Mouse (Mus musculus): ENCODE results near the gene Fam149b. TPM values are rescaled to one million over a fixed set of nuclear protein-coding genes. Genes with fewer than 3 reads are reported as not detected.
"Not testable (repeated sequence)": the region's sequence is repeated elsewhere in the genome, so short reads cannot be mapped to it uniquely, and the experiment has no call there.

The Fam149b gene
- polyA plus RNA-seq (2011; ENCODE audit: insufficient read length, low read depth, missing spikeins) = 34.2 and 39.7 TPM in 2 replicates

DNA sequence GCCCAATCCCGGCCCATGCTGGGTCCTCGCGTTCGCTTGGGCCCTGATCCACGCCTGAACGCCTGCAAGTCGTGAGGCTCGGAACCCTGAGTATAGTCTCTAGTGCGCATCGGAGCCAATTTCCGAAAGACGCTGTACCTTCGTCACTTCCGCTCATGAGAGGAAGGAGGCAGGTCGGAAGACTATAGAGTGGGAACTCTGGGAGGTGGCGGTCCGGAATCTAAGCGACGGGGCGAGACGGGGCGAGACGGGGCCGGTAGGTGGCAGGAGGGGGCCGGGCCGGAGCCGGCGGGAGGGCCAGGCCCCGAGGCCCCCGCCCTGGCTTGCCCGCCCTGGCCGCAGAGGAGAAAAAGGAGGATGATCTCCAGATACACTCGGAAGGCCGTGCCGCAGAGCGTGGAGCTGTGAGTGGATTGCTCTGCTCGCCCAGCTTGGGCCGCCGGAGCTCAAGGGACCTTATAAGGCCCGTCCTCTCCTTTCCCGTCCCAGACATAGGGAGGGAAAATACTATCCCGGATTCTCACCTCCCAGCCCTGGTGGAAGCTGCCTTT is at the start of gene Fam149b, which contains the start of gene Ecd:
Fam149b (plus strand) TSS at position 172 of the 551 bp plus-strand sequence.
Ecd (minus strand) TSS at position 131 of the 551 bp plus-strand sequence.
- peaks cover 8% of the 10 kb centered on the region; the same call in 1 of the 2 replicates for H3K4me1 ChIP-seq (ENCODE audit: control insufficient read depth, insufficient read depth, low read length)
- peak within 1 kb of the TSS; percentile 97 for H3K4me3 ChIP-seq (ENCODE audit: insufficient read depth, low read length)
- TF ChIP-seq POLR2A (IDR thresholded peaks at IDR 0.05; ENCODE audit: low read depth, low read length) (peak; percentile 79), CTCF (IDR thresholded peaks at IDR 0.05; ENCODE audit: borderline replicate concordance, insufficient read depth, low read length) (no peak)

DNA sequence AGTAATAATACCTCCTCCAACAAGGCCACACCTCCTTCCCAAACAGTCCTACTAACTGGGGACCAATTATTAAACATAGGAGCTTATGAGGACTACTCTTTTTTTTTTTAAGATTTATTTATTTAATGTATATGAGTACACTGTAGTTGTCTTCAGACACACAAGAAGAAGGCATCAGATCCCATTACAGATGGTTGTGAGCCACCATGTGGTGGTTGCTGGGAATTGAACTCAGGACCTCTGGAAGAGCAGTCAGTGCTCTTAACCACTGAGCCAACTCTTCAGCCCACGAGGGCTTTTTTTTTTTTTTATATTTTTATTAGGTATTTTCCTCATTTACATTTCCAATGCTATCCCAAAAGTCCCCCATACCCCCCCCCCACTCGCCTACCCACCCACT is 42.9 kb upstream of the Fam149b start:
- not testable (repeated sequence) for H3K27ac ChIP-seq (ENCODE audit: insufficient read depth, low read length); H3K4me3 ChIP-seq (ENCODE audit: insufficient read depth, low read length)

More for the DNA sequence above, at the start of gene Fam149b, which contains the start of gene Ecd:
- peak within 1 kb of the TSS; percentile 82 for H3K27ac ChIP-seq (ENCODE audit: insufficient read depth, low read length)

DNA sequence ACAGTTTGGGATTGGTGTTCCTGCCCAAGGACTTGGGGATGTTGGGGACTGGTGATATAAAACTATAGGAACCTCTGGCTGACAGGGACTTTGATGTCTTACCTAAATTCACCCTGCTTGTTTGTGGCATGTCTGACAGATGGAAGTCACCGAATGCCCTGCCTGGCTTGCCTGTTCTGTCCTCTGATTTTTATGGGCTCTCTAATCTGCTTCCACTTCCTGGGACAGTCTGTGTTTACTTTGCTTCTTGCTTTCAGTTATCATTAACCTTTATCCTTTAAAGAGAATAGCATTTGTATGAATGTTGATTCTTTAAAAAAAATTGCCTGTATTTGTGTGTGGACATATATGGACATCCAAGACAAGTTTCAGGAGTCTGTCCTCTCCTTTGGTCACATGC is 32.8 kb upstream of the Fam149b start:
- no peak for TF ChIP-seq CTCF (IDR thresholded peaks at IDR 0.05; ENCODE audit: borderline replicate concordance, insufficient read depth, low read length)
- Histone ChIP-seq H3K4me3 (ENCODE audit: insufficient read depth, low read length) (no peak overlapping the region), H3K4me1 (ENCODE audit: control insufficient read depth, insufficient read depth, low read length) (no peaks in the 10 kb centered on the region), H3K27ac (ENCODE audit: insufficient read depth, low read length) (no peak overlapping the region)

More for the DNA sequence above, 42.9 kb upstream of the Fam149b start:
- not testable (repeated sequence) for H3K4me1 ChIP-seq (ENCODE audit: control insufficient read depth, insufficient read depth, low read length)

DNA sequence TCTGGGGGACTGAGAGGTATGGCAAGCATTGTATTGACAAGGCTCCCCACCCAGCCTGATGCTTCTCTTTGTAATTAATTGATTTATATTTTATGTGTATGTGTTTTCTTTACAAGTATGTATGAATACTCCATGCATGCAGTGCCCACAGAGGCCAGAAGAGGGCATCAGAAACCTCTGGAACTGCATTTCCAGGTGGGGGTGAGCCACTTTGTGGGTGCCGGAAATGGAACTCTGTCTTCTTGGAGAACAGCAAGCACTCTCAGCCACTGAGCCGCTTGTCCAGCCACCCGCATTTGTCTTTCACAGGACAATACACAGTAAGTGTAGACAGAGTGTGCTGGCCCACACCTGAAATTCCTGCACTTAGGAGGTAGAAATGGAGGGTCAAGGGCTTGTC is 28.5 kb upstream of the Fam149b start:
- no peak overlapping the region for H3K27ac ChIP-seq (ENCODE audit: insufficient read depth, low read length)
- H3K4me1 ChIP-seq (ENCODE audit: control insufficient read depth, insufficient read depth, low read length) = no peaks in the 10 kb centered on the region
- TF ChIP-seq POLR2A (IDR thresholded peaks at IDR 0.05; ENCODE audit: low read depth, low read length) (no peak), CTCF (IDR thresholded peaks at IDR 0.05; ENCODE audit: borderline replicate concordance, insufficient read depth, low read length) (no peak)
- no peak overlapping the region for H3K4me3 ChIP-seq (ENCODE audit: insufficient read depth, low read length)

DNA sequence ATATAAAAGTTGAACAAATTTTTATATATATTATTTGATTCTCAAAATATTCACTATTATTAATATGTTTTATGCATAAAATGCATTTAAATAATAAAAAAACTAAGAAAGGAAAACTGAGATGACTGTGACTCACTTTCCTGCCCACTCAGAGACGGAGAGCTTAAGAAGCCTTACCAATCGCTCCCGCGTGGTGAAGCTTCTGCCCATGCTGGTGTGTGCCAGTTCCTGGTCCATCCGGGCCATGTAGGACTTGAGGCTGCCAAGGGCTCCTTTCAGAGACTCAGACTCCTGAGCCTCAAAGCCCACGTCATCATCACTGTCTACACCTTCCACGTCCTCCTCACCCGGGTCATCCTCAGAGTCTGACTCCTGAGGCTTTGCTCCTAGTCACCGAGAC is 23.8 kb upstream of the Fam149b start:
- no peaks in the 10 kb centered on the region for H3K4me1 ChIP-seq (ENCODE audit: control insufficient read depth, insufficient read depth, low read length)
- H3K27ac ChIP-seq (ENCODE audit: insufficient read depth, low read length) = no peak overlapping the region
- H3K4me3 ChIP-seq (ENCODE audit: insufficient read depth, low read length) = no peak overlapping the region
- TF ChIP-seq CTCF (IDR thresholded peaks at IDR 0.05; ENCODE audit: borderline replicate concordance, insufficient read depth, low read length) (no peak), POLR2A (IDR thresholded peaks at IDR 0.05; ENCODE audit: low read depth, low read length) (no peak)

DNA sequence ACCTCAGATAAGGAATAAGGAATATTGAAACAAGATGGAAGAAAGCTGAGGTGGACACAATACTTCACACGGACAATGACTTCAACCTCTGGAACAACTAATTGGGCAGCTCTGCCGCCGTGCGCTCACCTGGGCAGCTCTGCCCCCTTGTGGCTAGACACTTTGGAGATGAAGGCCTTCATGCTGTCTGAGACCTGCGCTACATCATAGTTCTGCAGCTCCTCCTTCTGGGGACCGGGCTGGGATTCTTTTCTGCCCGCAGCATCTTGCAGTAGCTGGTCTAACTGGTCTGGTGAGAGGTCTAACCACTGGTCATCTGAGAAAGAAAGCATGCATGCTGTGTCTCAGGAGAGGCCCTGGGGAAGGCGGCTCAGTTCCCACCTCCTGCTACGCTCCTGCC is 19.5 kb upstream of the Fam149b start:
- H3K4me1 ChIP-seq (ENCODE audit: control insufficient read depth, insufficient read depth, low read length) = no peaks in the 10 kb centered on the region
- no peak overlapping the region for H3K27ac ChIP-seq (ENCODE audit: insufficient read depth, low read length)
- no peak overlapping the region for H3K4me3 ChIP-seq (ENCODE audit: insufficient read depth, low read length)
- TF ChIP-seq POLR2A (IDR thresholded peaks at IDR 0.05; ENCODE audit: low read depth, low read length) (no peak), CTCF (IDR thresholded peaks at IDR 0.05; ENCODE audit: borderline replicate concordance, insufficient read depth, low read length) (peak; percentile 40; the same call in 1 of the 2 replicates)

DNA sequence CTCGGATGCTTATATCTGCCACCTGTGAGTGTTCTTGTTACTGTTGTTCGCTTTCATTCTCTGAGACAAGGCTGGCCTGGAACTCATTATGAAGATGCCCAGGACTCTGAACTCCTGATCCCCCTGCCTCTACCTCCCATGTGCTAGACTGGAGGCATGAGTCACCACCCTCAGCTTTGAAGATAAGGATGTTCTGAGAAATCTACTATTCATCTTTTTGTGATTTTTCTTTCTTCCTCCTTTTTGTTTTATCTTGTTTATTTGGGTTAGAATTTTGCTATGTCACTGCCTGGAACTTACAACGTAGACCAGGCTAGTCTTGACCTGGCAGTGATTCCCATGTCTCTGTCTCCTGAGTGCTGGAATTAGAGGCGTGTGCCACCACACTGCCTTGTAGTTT is 16.6 kb upstream of the Fam149b start:
- H3K4me1 ChIP-seq (ENCODE audit: control insufficient read depth, insufficient read depth, low read length) = no peaks in the 10 kb centered on the region
- no peak for TF ChIP-seq POLR2A (IDR thresholded peaks at IDR 0.05; ENCODE audit: low read depth, low read length)
- no peak for TF ChIP-seq CTCF (IDR thresholded peaks at IDR 0.05; ENCODE audit: borderline replicate concordance, insufficient read depth, low read length)

DNA sequence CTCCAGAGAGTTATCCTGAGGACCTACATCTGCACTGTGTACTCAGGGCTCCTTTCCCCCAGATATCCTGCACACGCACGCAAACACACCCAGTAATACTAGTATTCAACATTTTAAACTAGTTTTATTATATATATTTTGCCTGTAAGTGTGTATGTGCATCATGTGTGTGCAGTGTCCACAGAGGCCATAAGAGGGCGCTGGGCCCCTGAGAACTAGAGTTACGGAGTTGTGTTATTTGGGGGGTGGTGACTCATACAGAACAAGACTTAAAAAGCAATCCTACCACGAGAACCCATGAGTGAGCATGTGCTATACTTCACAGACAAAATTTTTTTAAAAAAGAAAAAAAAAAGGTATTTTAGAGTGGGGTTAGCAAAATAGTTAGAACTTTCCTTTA is 8.5 kb upstream of the Fam149b start:
- no peak overlapping the region for H3K4me3 ChIP-seq (ENCODE audit: insufficient read depth, low read length)
- TF ChIP-seq CTCF (IDR thresholded peaks at IDR 0.05; ENCODE audit: borderline replicate concordance, insufficient read depth, low read length) (no peak), POLR2A (IDR thresholded peaks at IDR 0.05; ENCODE audit: low read depth, low read length) (no peak)

More for the DNA sequence above, 16.6 kb upstream of the Fam149b start:
- Histone ChIP-seq H3K27ac (ENCODE audit: insufficient read depth, low read length) (no peak overlapping the region), H3K4me3 (ENCODE audit: insufficient read depth, low read length) (no peak overlapping the region)

DNA sequence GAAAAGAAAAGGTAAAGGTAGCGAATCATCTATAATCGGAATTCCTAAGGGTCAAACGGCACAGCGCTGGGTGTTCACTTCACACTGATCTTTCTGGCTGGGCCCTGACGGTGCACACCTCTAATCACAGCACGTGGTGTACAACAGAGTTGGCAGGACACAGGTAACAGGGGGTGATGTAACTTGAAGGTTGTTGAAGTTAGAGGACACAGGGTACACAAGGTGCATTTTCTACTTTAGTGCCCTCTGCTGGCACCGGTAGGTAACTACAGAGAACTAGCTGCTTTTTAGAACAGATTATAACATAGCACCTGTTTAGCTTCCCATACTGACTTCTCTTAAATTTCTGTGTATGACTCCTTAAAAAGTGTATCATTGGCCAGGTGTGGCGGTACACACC is 7.8 kb upstream of the Fam149b start:
- no peak for TF ChIP-seq CTCF (IDR thresholded peaks at IDR 0.05; ENCODE audit: borderline replicate concordance, insufficient read depth, low read length)
- TF ChIP-seq POLR2A (IDR thresholded peaks at IDR 0.05; ENCODE audit: low read depth, low read length) = no peak
- Histone ChIP-seq H3K4me3 (ENCODE audit: insufficient read depth, low read length) (no peak overlapping the region), H3K4me1 (ENCODE audit: control insufficient read depth, insufficient read depth, low read length) (no peaks in the 10 kb centered on the region), H3K27ac (ENCODE audit: insufficient read depth, low read length) (no peak overlapping the region)

More for the DNA sequence above, 8.5 kb upstream of the Fam149b start:
- H3K4me1 ChIP-seq (ENCODE audit: control insufficient read depth, insufficient read depth, low read length) = no peaks in the 10 kb centered on the region
- H3K27ac ChIP-seq (ENCODE audit: insufficient read depth, low read length) = no peak overlapping the region

DNA sequence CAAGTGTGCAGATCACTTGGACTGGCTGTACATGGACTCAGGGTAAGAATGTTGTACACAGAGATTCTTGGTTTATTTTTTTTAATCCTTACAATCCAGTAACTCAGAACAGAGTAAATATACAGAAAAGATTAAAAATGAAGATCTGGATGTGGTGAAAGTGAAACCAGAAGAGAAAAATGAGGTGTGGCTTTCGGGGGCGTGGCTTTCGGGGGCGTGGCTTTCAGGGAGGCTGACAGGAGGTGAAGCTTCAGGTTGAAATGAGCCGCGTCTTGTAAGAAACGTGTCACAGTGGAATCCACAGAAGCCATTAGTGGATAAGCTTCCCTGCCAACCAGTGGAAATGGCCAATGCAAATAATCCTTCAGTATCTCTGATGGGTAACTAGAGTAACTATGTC is 7.1 kb upstream of the Fam149b start:
- no peak overlapping the region for H3K4me3 ChIP-seq (ENCODE audit: insufficient read depth, low read length)
- no peak for TF ChIP-seq POLR2A (IDR thresholded peaks at IDR 0.05; ENCODE audit: low read depth, low read length)
- no peak for TF ChIP-seq CTCF (IDR thresholded peaks at IDR 0.05; ENCODE audit: borderline replicate concordance, insufficient read depth, low read length)
- H3K4me1 ChIP-seq (ENCODE audit: control insufficient read depth, insufficient read depth, low read length) = peaks cover under 1% of the 10 kb centered on the region; the same call in 1 of the 2 replicates
- no peak overlapping the region for H3K27ac ChIP-seq (ENCODE audit: insufficient read depth, low read length)

Measured in embryonic fibroblast, embryonic 13.5 days (primary cell).